In the genomic region with DNA sequence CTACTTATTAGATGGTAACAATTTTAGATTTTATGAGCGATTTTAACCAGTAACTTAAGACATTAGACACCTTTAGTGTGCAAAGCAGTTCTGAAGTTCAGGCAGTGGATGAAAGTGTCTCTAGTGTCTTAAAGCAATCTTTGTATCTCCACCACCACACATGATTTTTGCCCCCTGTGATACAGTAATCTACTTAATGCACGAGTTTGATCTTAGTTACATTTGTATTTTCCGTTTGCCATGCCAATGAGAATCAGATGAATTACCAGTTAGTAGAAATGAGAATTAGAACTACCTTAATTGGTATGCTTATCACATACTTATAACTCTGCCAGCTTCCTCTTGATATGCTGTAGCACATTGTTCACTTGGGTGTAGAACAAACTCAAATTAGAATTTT, we compare ENCODE assay signal across 11 mouse cellular contexts.
DNase-seq lines count a peak whose midpoint lies in the region; ATAC-seq lines count a peak whose summit lies in the region.
"Had no signal": no experiment of that assay in that cellular context is flagged by ENCODE, and none has a peak within 500 bp of the region (broad histone marks: within the 10 kb centered on the region; RNA-seq: fewer than 3 reads in every experiment).

No protein-coding gene starts in this region.

- no peak for DNase-seq in intestine, embryonic 14.5 days (ENCODE audit: low spot score)
- DNase-seq in Muller cell, postnatal 12 days (ENCODE audit: inconsistent ontology term) = peak; percentile 48
- no peak for DNase-seq in embryonic facial prominence, embryonic 14.5 days (ENCODE audit: low spot score)
- DNase-seq in midbrain, embryonic 11.5 days (ENCODE audit: low spot score, missing footprints) = no peak
- DNase-seq in c-Kit-positive CD71-positive TER-119-positive erythroid progenitor cells, embryonic 14.5 days (ENCODE audit: low spot score) = no peak
- DNase-seq in embryo, embryonic 11 days = no peak
- DNase-seq in right cerebral cortex, postnatal 10 days (ENCODE audit: low spot score in 2 of 2) = no peak
- DNase-seq: cerebellum, adult 9-11 months; kidney, adult 8-10 months had no signal

- H3K4me1 ChIP-seq in intestine, embryonic 14.5 days (replicated peaks; ENCODE audit: control insufficient read depth, insufficient read depth, low read length) = peaks cover 3% of the 10 kb centered on the region; the same call in 1 of the 2 replicates
- 0 out of 2 replicates have a peak, but pooled peaks cover 5% of the 10 kb centered on the region for H3K4me1 ChIP-seq in intestine, embryonic 16.5 days (ENCODE audit: control insufficient read depth, insufficient read depth, low read length)
- H3K4me1 ChIP-seq in embryonic facial prominence, embryonic 14.5 days (ENCODE audit: control insufficient read depth, insufficient read depth, low read length) = 0 out of 2 replicates have a peak, but pooled peaks cover 10% of the 10 kb centered on the region
- peaks cover 7% of the 10 kb centered on the region for H3K4me1 ChIP-seq in midbrain, embryonic 11.5 days (ENCODE audit: control insufficient read depth, insufficient read depth, low read length)
- H3K4me1 ChIP-seq: megakaryocyte, embryonic 14.5 days had no signal

- no peak overlapping the region for H3K9ac ChIP-seq in intestine, embryonic 14.5 days (ENCODE audit: low read length)
- no peak overlapping the region for H3K9ac ChIP-seq in intestine, embryonic 16.5 days (ENCODE audit: low read depth, low read length)
- H3K9ac ChIP-seq in embryonic facial prominence, embryonic 14.5 days (ENCODE audit: low read depth, low read length) = peak overlapping the region; percentile 35; the same call in 1 of the 2 replicates
- H3K9ac ChIP-seq in midbrain, embryonic 11.5 days (ENCODE audit: low read length) = no peak overlapping the region

- no peaks in the 10 kb centered on the region for H3K27me3 ChIP-seq in intestine, embryonic 14.5 days (replicated peaks; ENCODE audit: control insufficient read depth, insufficient read depth, low read length)
- H3K27me3 ChIP-seq in intestine, embryonic 16.5 days (replicated peaks; ENCODE audit: control insufficient read depth, insufficient read depth, low read length) = no peaks in the 10 kb centered on the region
- no peaks in the 10 kb centered on the region for H3K27me3 ChIP-seq in embryonic facial prominence, embryonic 14.5 days (replicated peaks; ENCODE audit: control insufficient read depth, insufficient read depth, low read length)
- no peaks in the 10 kb centered on the region for H3K27me3 ChIP-seq in midbrain, embryonic 11.5 days (ENCODE audit: control insufficient read depth, insufficient read depth, low read length)
- H3K27me3 ChIP-seq: megakaryocyte, embryonic 14.5 days had no signal

- no peaks in the 10 kb centered on the region for H3K9me3 ChIP-seq in intestine, embryonic 14.5 days (ENCODE audit: control insufficient read depth, low read length)
- 0 out of 2 replicates have a peak, but pooled peaks cover under 1% of the 10 kb centered on the region for H3K9me3 ChIP-seq in intestine, embryonic 16.5 days (ENCODE audit: control insufficient read depth, low read length)
- 0 out of 2 replicates have a peak, but pooled peaks cover under 1% of the 10 kb centered on the region for H3K9me3 ChIP-seq in embryonic facial prominence, embryonic 14.5 days (ENCODE audit: control insufficient read depth, low read length)
- H3K9me3 ChIP-seq in midbrain, embryonic 11.5 days (ENCODE audit: control insufficient read depth, low read length) = no peaks in the 10 kb centered on the region
- H3K9me3 ChIP-seq: megakaryocyte, embryonic 14.5 days had no signal

- no peak overlapping the region for H3K27ac ChIP-seq in intestine, embryonic 14.5 days (ENCODE audit: low read depth)
- H3K27ac ChIP-seq in intestine, embryonic 16.5 days (ENCODE audit: low read length) = no peak overlapping the region
- no peak overlapping the region; the same call in 1 of the 2 replicates for H3K27ac ChIP-seq in embryonic facial prominence, embryonic 14.5 days (replicated peaks; ENCODE audit: low read depth, low read length)
- no peak overlapping the region for H3K27ac ChIP-seq in midbrain, embryonic 11.5 days (ENCODE audit: low read depth, low read length)

- H3K4me3 ChIP-seq in intestine, embryonic 14.5 days (ENCODE audit: low read depth, low read length) = peak overlapping the region; percentile 36; the same call in 1 of the 2 replicates
- H3K4me3 ChIP-seq in intestine, embryonic 16.5 days (ENCODE audit: low read length) = no peak overlapping the region
- H3K4me3 ChIP-seq in embryonic facial prominence, embryonic 14.5 days (ENCODE audit: low read depth, low read length) = peak overlapping the region; percentile 41
- no peak overlapping the region for H3K4me3 ChIP-seq in midbrain, embryonic 11.5 days (ENCODE audit: low read depth, low read length)
- H3K4me3 ChIP-seq: megakaryocyte, embryonic 14.5 days had no signal

- no peak for ATAC-seq in intestine, embryonic 14.5 days (replicated peaks; ENCODE audit: low FRiP score, low TSS enrichment, low read depth)
- no peak for ATAC-seq in intestine, embryonic 16.5 days
- ATAC-seq in embryonic facial prominence, embryonic 14.5 days (ENCODE audit: low read depth) = no peak
- no peak for ATAC-seq in midbrain, embryonic 11.5 days (ENCODE audit: low FRiP score)

- 85% methylated on average over 3 of the region's 3 CpGs for WGBS in intestine, embryonic 14.5 days
- 67% methylated on average over 3 of the region's 3 CpGs for WGBS in intestine, embryonic 16.5 days
- WGBS in embryonic facial prominence, embryonic 14.5 days = 49% methylated on average over 3 of the region's 3 CpGs
- WGBS in midbrain, embryonic 11.5 days = 80% methylated on average over 3 of the region's 3 CpGs

- 0 out of 2 replicates have a peak, but pooled peaks cover 4% of the 10 kb centered on the region for H3K36me3 ChIP-seq in intestine, embryonic 14.5 days (ENCODE audit: control insufficient read depth, insufficient read depth, low read length)
- no peaks in the 10 kb centered on the region for H3K36me3 ChIP-seq in intestine, embryonic 16.5 days (ENCODE audit: control insufficient read depth, insufficient read depth, low read length)
- 0 out of 2 replicates have a peak, but pooled peaks cover 1% of the 10 kb centered on the region for H3K36me3 ChIP-seq in embryonic facial prominence, embryonic 14.5 days (ENCODE audit: control insufficient read depth, insufficient read depth, low read length)
- H3K36me3 ChIP-seq in midbrain, embryonic 11.5 days (ENCODE audit: control insufficient read depth, insufficient read depth, low read length) = no peaks in the 10 kb centered on the region

- peak overlapping the region; percentile 46 for H3K4me2 ChIP-seq in intestine, embryonic 14.5 days (ENCODE audit: low read length)
- no peak overlapping the region for H3K4me2 ChIP-seq in intestine, embryonic 16.5 days (ENCODE audit: low read depth, low read length)
- peak overlapping the region; percentile 52 for H3K4me2 ChIP-seq in embryonic facial prominence, embryonic 14.5 days (ENCODE audit: low read depth, low read length)
- peak overlapping the region; percentile 30 for H3K4me2 ChIP-seq in midbrain, embryonic 11.5 days

Comparison
In these comparisons a context has a peak if more than half of its experiments do, and no peak if none do; other contexts are left out.
1. H3K4me3 ChIP-seq: peak in intestine, embryonic 14.5 days (single experiment) and embryonic facial prominence, embryonic 14.5 days (single experiment); none in intestine, embryonic 16.5 days (single experiment) and midbrain, embryonic 11.5 days (single experiment).